Mouse (Mus musculus) G1E (cell line): ENCODE results near the gene Car9.

Experiments
- CTCF ChIP-seq: IDR thresholded peaks from 2 replicates; pipeline ENCODE4 v1.5.1; 2012; ENCODE audit warnings: low read depth, low read length, inconsistent platforms, mixed read lengths
- GATA1 ChIP-seq: IDR thresholded peaks from 2 replicates; pipeline ENCODE4 v1.6.1; 2012; ENCODE audit warnings: borderline replicate concordance, low read length, inconsistent platforms, mixed read lengths
- GATA2 ChIP-seq: IDR thresholded peaks from 2 replicates; pipeline ENCODE4 v1.6.1; 2012; ENCODE audit warnings: low read depth, low read length, inconsistent platforms, borderline replicate concordance
- POLR2AphosphoS5 ChIP-seq: IDR thresholded peaks from 2 replicates; pipeline ENCODE4 v1.6.1; 2012; ENCODE audit warnings: low read depth, low read length, inconsistent platforms; ENCODE audit not compliant: insufficient replicate concordance
- TAL1 ChIP-seq: conservative IDR thresholded peaks from 2 replicates; pipeline ENCODE4 v1.6.1; 2012; ENCODE audit warnings: low read depth, low read length, inconsistent platforms, mixed read lengths

GRCm38 (mm10) chr4:43519551-43519950, 12.8 kb downstream of the Car9 start:
- no peak for TF ChIP-seq CTCF
- no peak for TF ChIP-seq TAL1
- no peak for TF ChIP-seq GATA1
- no peak for TF ChIP-seq GATA2
- no peak for TF ChIP-seq POLR2AphosphoS5
